Mouse (Mus musculus): ENCODE measurements at regions not wholly inside any gene's neighbourhood (a gene's known extent, or its start where the extent isn't known, plus 50 kb on each side); places are given as distances from the start of the nearest gene placed in this dataset.

- no peak for TF ChIP-seq CTCF (IDR thresholded peaks at IDR 0.05)
- TF ChIP-seq EP300 (IDR thresholded peaks at IDR 0.05) = no peak
These were observed 479.5 kb downstream of the Ccdc171 start for GRCm38 (mm10) chr4:84004786-84005382.

Data from lung, postnatal 0 days (tissue).